Mouse (Mus musculus): ENCODE results near the gene Prrx2. TPM values are rescaled to one million over a fixed set of nuclear protein-coding genes. Genes with fewer than 3 reads are reported as not detected.
A peak's percentile ranks its signal among the peaks of the same experiment; 100 is the strongest.

Prrx2 gene
- total and polyA plus RNA-seq, 2 experiments from 2014 or later = 3.6 to 24.0 TPM

DNA sequence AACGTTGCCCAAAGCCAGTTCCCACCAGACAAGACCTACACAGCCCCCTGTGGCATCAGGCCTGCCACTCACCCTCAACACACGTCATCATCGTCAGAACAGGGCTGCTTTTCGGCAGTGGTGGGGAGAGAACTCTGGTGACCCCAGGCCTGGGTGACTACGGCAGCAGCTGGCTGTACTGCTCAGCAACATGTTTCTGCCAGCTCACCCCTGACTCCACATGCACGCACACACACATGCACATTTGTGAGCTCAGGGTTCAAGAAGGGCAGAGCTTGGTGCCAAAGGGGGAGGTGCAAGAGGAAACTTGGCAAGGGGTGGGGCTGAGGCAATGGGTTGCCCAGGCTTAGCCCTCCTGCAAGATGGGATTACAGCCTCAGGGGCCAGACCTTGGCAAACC is 62.5 kb downstream of the Prrx2 start:
- Histone ChIP-seq H3K4me1 (ENCODE audit: control insufficient read depth, insufficient read depth) (no peaks in the 10 kb centered on the region), H3K9ac (replicated peaks; ENCODE audit: low read depth, low read length) (no peak overlapping the region), H3K4me2 (ENCODE audit: low read depth, low read length) (no peak overlapping the region), H3K27ac (ENCODE audit: low read depth) (no peak overlapping the region), H3K4me3 (ENCODE audit: low read depth, low read length) (no peak overlapping the region), H3K36me3 (replicated peaks; ENCODE audit: control insufficient read depth, insufficient read depth, low read length) (no peaks in the 10 kb centered on the region), H3K9me3 (replicated peaks; ENCODE audit: control insufficient read depth, low read length) (no peaks in the 10 kb centered on the region), H3K27me3 (ENCODE audit: control insufficient read depth, insufficient read depth, low read length) (0 out of 2 replicates have a peak, but pooled peaks cover 3% of the 10 kb centered on the region)
- ATAC-seq (ENCODE audit: insufficient read depth, low read depth) (no peak), DNase-seq (ENCODE audit: low spot score) (no peak)
- 29% methylated on average over 6 of the region's 6 CpGs for WGBS
- TF ChIP-seq CTCF (IDR thresholded peaks at IDR 0.05; ENCODE audit: low read depth) (no peak), EP300 (IDR thresholded peaks at IDR 0.05; ENCODE audit: low read depth) (no peak)

GRCm38 (mm10) chr2:30899397-30900069 is 64.8 kb downstream of the Prrx2 start:
- no peak overlapping the region for H3K9ac ChIP-seq (replicated peaks; ENCODE audit: low read depth, low read length)
- no peak overlapping the region for H3K4me3 ChIP-seq (ENCODE audit: low read depth, low read length)
- H3K4me1 ChIP-seq (ENCODE audit: control insufficient read depth, insufficient read depth) = peaks cover 9% of the 10 kb centered on the region; the same call in 1 of the 2 replicates
- no peaks in the 10 kb centered on the region for H3K36me3 ChIP-seq (replicated peaks; ENCODE audit: control insufficient read depth, insufficient read depth, low read length)
- no peak overlapping the region for H3K27ac ChIP-seq (ENCODE audit: low read depth)
- no peak for TF ChIP-seq CTCF (IDR thresholded peaks at IDR 0.05; ENCODE audit: low read depth)
- TF ChIP-seq EP300 (IDR thresholded peaks at IDR 0.05; ENCODE audit: low read depth) = no peak
- no peak overlapping the region for H3K4me2 ChIP-seq (ENCODE audit: low read depth, low read length)
- H3K9me3 ChIP-seq (replicated peaks; ENCODE audit: control insufficient read depth, low read length) = no peaks in the 10 kb centered on the region
- DNase-seq (ENCODE audit: low spot score) (no peak), ATAC-seq (ENCODE audit: insufficient read depth, low read depth) (no peak)
- WGBS = 84% methylated on average over 14 of the region's 14 CpGs
- 0 out of 2 replicates have a peak, but pooled peaks cover 8% of the 10 kb centered on the region for H3K27me3 ChIP-seq (ENCODE audit: control insufficient read depth, insufficient read depth, low read length)

DNA sequence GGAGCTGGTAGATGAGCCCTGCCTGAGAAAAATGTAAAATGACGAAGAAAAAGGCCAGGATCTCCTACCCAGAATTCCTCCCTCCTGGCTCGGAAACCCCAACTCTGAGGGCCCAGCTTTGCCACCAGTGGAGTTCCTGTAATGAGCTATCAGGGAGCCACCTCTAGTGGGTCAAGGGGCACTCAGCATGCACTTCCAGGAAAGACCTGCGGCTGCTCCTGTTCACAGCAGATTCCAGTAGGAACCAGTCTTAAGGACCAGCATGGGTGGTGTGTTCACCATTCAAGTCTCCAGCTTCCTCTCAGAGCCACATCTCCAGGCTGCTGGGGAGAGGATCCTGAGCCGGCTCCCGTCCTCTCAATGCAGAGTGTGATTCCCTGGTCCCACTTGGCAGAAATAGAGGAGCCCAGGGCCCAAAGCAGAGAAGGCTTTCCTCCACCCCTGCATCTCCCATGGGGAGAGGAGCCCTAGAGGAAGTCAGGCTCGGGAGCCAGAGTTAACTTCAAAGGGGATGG is 66.9 kb downstream of the Prrx2 start:
- Histone ChIP-seq H3K9ac (replicated peaks; ENCODE audit: low read depth, low read length) (no peak overlapping the region), H3K4me2 (ENCODE audit: low read depth, low read length) (no peak overlapping the region), H3K36me3 (replicated peaks; ENCODE audit: control insufficient read depth, insufficient read depth, low read length) (no peaks in the 10 kb centered on the region), H3K27ac (ENCODE audit: low read depth) (no peak overlapping the region), H3K4me1 (ENCODE audit: control insufficient read depth, insufficient read depth) (peaks cover 9% of the 10 kb centered on the region; the same call in 1 of the 2 replicates), H3K9me3 (replicated peaks; ENCODE audit: control insufficient read depth, low read length) (no peaks in the 10 kb centered on the region), H3K4me3 (ENCODE audit: low read depth, low read length) (no peak overlapping the region), H3K27me3 (ENCODE audit: control insufficient read depth, insufficient read depth, low read length) (0 out of 2 replicates have a peak, but pooled peaks cover 8% of the 10 kb centered on the region)
- DNase-seq (ENCODE audit: low spot score) (no peak), ATAC-seq (ENCODE audit: insufficient read depth, low read depth) (no peak)
- TF ChIP-seq CTCF (IDR thresholded peaks at IDR 0.05; ENCODE audit: low read depth) = no peak
- 59% methylated on average over 6 of the region's 6 CpGs for WGBS

GRCm38 (mm10) chr2:30902256-30902655 is 67.5 kb downstream of the Prrx2 start:
- H3K36me3 ChIP-seq (replicated peaks; ENCODE audit: control insufficient read depth, insufficient read depth, low read length) = no peaks in the 10 kb centered on the region
- no peak overlapping the region for H3K9ac ChIP-seq (replicated peaks; ENCODE audit: low read depth, low read length)
- no peaks in the 10 kb centered on the region for H3K9me3 ChIP-seq (replicated peaks; ENCODE audit: control insufficient read depth, low read length)
- 0 out of 2 replicates have a peak, but pooled peaks cover 8% of the 10 kb centered on the region for H3K27me3 ChIP-seq (ENCODE audit: control insufficient read depth, insufficient read depth, low read length)
- H3K4me2 ChIP-seq (ENCODE audit: low read depth, low read length) = peak overlapping the region; percentile 50; the same call in 1 of the 2 replicates
- TF ChIP-seq EP300 (IDR thresholded peaks at IDR 0.05; ENCODE audit: low read depth) (no peak), CTCF (IDR thresholded peaks at IDR 0.05; ENCODE audit: low read depth) (no peak)
- 0 out of 2 replicates have a peak overlapping the region, but pooled peaks have one; percentile 35 for H3K4me3 ChIP-seq (ENCODE audit: low read depth, low read length)
- H3K4me1 ChIP-seq (ENCODE audit: control insufficient read depth, insufficient read depth) = peaks cover 9% of the 10 kb centered on the region; the same call in 1 of the 2 replicates
- no peak for ATAC-seq (ENCODE audit: insufficient read depth, low read depth)
- no peak overlapping the region for H3K27ac ChIP-seq (ENCODE audit: low read depth)
- WGBS = 67% methylated on average over 8 of the region's 8 CpGs
- DNase-seq (ENCODE audit: low spot score) = no peak

DNA sequence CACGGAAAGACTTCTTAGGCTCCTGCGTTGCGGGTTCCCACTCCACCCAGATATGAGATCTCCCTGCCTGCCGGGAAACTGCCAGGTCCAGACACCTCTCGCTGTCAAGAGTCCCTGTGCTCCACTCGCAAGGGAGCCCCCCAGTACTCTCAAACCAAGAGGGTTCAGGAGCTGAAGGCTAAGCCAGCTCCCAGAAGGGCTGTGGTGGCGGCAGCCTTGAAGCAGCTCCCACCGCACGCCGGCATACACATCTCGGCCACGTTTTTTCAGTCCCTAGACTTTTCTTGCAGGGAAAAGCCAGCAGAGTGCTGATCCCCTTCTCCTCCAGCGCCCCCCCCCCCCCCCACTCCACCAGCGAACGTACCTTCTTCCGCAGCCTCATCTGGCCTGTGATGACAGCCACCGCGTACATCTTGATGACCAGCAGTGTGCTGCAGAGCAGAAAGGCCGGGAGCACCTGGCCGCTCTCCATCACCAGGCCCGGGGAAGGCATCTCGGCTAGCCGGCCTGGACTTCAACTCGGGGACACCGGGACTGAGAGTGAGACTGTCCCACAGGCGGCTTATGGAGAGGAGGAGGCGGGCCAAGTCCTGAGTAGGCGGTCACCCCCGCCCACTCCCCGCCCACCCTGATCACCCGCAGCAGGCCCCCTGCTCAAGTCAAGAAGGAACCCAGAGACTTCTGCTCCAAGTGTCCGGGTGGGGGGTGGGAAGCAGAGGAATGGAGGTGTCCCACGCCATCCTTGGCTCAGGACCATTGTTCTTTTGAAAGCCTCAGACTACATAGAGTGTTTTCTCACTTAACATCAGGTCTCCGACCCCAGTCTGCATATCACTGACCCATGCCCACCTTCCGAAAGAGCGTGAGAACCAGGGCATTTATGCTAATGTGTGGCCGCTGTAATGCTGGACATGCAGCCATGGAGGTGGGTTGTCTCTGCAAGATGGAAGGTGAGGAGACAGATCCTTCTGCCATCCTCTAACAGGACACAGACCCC is 68.3 kb downstream of the Prrx2 start:
- Histone ChIP-seq H3K4me2 (ENCODE audit: low read depth, low read length) (peak overlapping the region; percentile 50), H3K4me1 (ENCODE audit: control insufficient read depth, insufficient read depth) (peaks cover 9% of the 10 kb centered on the region; the same call in 1 of the 2 replicates), H3K9me3 (replicated peaks; ENCODE audit: control insufficient read depth, low read length) (no peaks in the 10 kb centered on the region), H3K36me3 (replicated peaks; ENCODE audit: control insufficient read depth, insufficient read depth, low read length) (no peaks in the 10 kb centered on the region), H3K4me3 (ENCODE audit: low read depth, low read length) (peak overlapping the region; percentile 35), H3K27me3 (ENCODE audit: control insufficient read depth, insufficient read depth, low read length) (0 out of 2 replicates have a peak, but pooled peaks cover 8% of the 10 kb centered on the region), H3K27ac (ENCODE audit: low read depth) (no peak overlapping the region), H3K9ac (replicated peaks; ENCODE audit: low read depth, low read length) (peak overlapping the region; percentile 16; the same call in 1 of the 2 replicates)
- DNase-seq (ENCODE audit: low spot score) = no peak
- TF ChIP-seq CTCF (IDR thresholded peaks at IDR 0.05; ENCODE audit: low read depth) (no peak), EP300 (IDR thresholded peaks at IDR 0.05; ENCODE audit: low read depth) (no peak)
- no peak for ATAC-seq (ENCODE audit: insufficient read depth, low read depth)
- 21% methylated on average over 34 of the region's 37 CpGs for WGBS

Measured in heart, postnatal 0 days (tissue).